Mouse (Mus musculus) embryonic facial prominence, embryonic 14.5 days (tissue): ENCODE results near the gene Hspbap1. TPM values are rescaled to one million over a fixed set of nuclear protein-coding genes. Genes with fewer than 3 reads are reported as not detected.
A peak's percentile ranks its signal among the peaks of the same experiment; 100 is the strongest.

Source experiments
- ATAC-seq: fragments of 200-750 bp; cut with Nextera tagmentation; 2 replicates; pipeline ENCODE4 v1.8.0; 2017; ENCODE audit warnings: low read depth, moderate number of reproducible peaks, moderate TSS enrichment
- DNase-seq: peaks from one replicate; pipeline ENCODE4 v3.0.0-alpha.2; 2015; ENCODE audit warnings: low spot score
- H3K27ac ChIP-seq: fragments of 300-500 bp; sonication (generic); replicated peaks from 2 replicates; pipeline ENCODE4 v1.5.1; 2014; ENCODE audit warnings: low read depth, mild to moderate bottlenecking, low read length, moderate library complexity
- H3K27me3 ChIP-seq: fragments of 300-500 bp; sonication (generic); replicated peaks from 2 replicates; pipeline ENCODE4 v1.6.1; 2014; ENCODE audit warnings: low read length; ENCODE audit not compliant: control insufficient read depth, insufficient read depth
- H3K36me3 ChIP-seq: fragments of 300-500 bp; sonication (generic); 2 replicates; pipeline ENCODE4 v1.6.1; 2014; ENCODE audit warnings: low read length, mixed read lengths; ENCODE audit not compliant: control insufficient read depth, insufficient read depth
- H3K4me1 ChIP-seq: fragments of 300-500 bp; sonication (generic); 2 replicates; pipeline ENCODE4 v1.6.1; 2014; ENCODE audit warnings: antibody characterized with exemption, low read length; ENCODE audit not compliant: control insufficient read depth, insufficient read depth
- H3K4me2 ChIP-seq: fragments of 300-500 bp; sonication (generic); 2 replicates; pipeline ENCODE4 v1.6.1; 2014; ENCODE audit warnings: low read depth, mild to moderate bottlenecking, low read length, moderate library complexity, mixed read lengths
- H3K4me3 ChIP-seq: fragments of 300-500 bp; sonication (generic); 2 replicates; pipeline ENCODE4 v1.5.1; 2014; ENCODE audit warnings: low read depth, mild to moderate bottlenecking, low read length
- H3K9ac ChIP-seq: fragments of 300-500 bp; sonication (generic); 2 replicates; pipeline ENCODE4 v1.6.1; 2014; ENCODE audit warnings: low read depth, mild to moderate bottlenecking, low read length, moderate library complexity, mixed read lengths
- H3K9me3 ChIP-seq: fragments of 300-500 bp; sonication (generic); 2 replicates; pipeline ENCODE4 v1.6.1; 2016; ENCODE audit warnings: low read length; ENCODE audit not compliant: control insufficient read depth
- whole genome bisulfite sequencing: fragments of 180-500 bp; shearing (Covaris S2); extraction: QIAGEN DNeasy Blood & Tissue Kit; methylation state at CpG from one replicate; pipeline ENCODE4 v1.1.7; 2014; 5-methylcytosine and 5-hydroxymethylcytosine counted together
- polyA plus RNA-seq: library from polyadenylated mRNA; unstranded; fragments of >200 nt; fragmentation: Nextera tagmentation; extraction: Ambion mirVana; gene quantifications from 2 replicates; pipeline ENCODE4 v1.2.1, GENCODE M21; 2014

Hspbap1 gene
- polyA plus RNA-seq, 1 experiment from 2014 or later: 13.9 TPM

GRCm38 (mm10) chr16:35768469-35768784 is 1.7 kb upstream of the Hspbap1 start:
- Histone ChIP-seq H3K9me3 (no peaks in the 10 kb centered on the region), H3K9ac (peak overlapping the region; percentile 93), H3K27me3 (no peaks in the 10 kb centered on the region), H3K4me1 (peaks cover 11% of the 10 kb centered on the region), H3K36me3 (no peaks in the 10 kb centered on the region), H3K4me2 (peak overlapping the region; percentile 80), H3K4me3 (peak overlapping the region; percentile 75), H3K27ac (0 out of 2 replicates have a peak overlapping the region, but pooled peaks have one; percentile 71)
- 17% methylated on average over 6 of the region's 6 CpGs for WGBS
- ATAC-seq (no peak), DNase-seq (no peak)

- peak; percentile 78 for DNase-seq
- WGBS: 0% methylated on average over 22 of the region's 78 CpGs
- H3K4me3 ChIP-seq: peak within 1 kb of the TSS; percentile 75
- H3K4me1 ChIP-seq: peaks cover 11% of the 10 kb centered on the region
- H3K4me2 ChIP-seq: peak within 1 kb of the TSS; percentile 80
- no peaks in the 10 kb centered on the region for H3K9me3 ChIP-seq
- no peaks in the 10 kb centered on the region for H3K27me3 ChIP-seq
- H3K9ac ChIP-seq: peak within 1 kb of the TSS; percentile 93
- ATAC-seq: peak; percentile 89
- H3K27ac ChIP-seq: peak within 1 kb of the TSS; percentile 71
- H3K36me3 ChIP-seq: no peaks in the 10 kb centered on the region
These were observed 1.2 kb upstream of the Hspbap1 start, which contains the start of gene Dirc2 for GRCm38 (mm10) chr16:35768785-35769642. TSS of gene Dirc2 (minus strand) at chr16:35769356.

GRCm38 (mm10) chr16:35771141-35771540 is 966 bp downstream of the Hspbap1 start:
- Histone ChIP-seq H3K4me1 (peaks cover 11% of the 10 kb centered on the region), H3K4me3 (peak overlapping the region; percentile 75), H3K4me2 (peak overlapping the region; percentile 80), H3K27me3 (no peaks in the 10 kb centered on the region), H3K36me3 (no peaks in the 10 kb centered on the region), H3K27ac (no peak overlapping the region), H3K9me3 (no peaks in the 10 kb centered on the region), H3K9ac (no peak overlapping the region)
- no peak for ATAC-seq
- WGBS: 11% methylated on average over 8 of the region's 8 CpGs
- DNase-seq: no peak

GRCm38 (mm10) chr16:35771606-35772005 is 1.4 kb downstream of the Hspbap1 start:
- Histone ChIP-seq H3K4me2 (no peak overlapping the region), H3K9ac (no peak overlapping the region), H3K9me3 (no peaks in the 10 kb centered on the region), H3K27ac (no peak overlapping the region), H3K4me1 (peaks cover 11% of the 10 kb centered on the region), H3K4me3 (no peak overlapping the region), H3K36me3 (no peaks in the 10 kb centered on the region), H3K27me3 (no peaks in the 10 kb centered on the region)
- DNase-seq (no peak), ATAC-seq (no peak)
- 76% methylated on average over 5 of the region's 5 CpGs for WGBS

- peaks cover 11% of the 10 kb centered on the region for H3K4me1 ChIP-seq
- WGBS: 92% methylated on average over 5 of the region's 5 CpGs
- H3K9ac ChIP-seq: no peak overlapping the region
- no peaks in the 10 kb centered on the region for H3K27me3 ChIP-seq
- no peaks in the 10 kb centered on the region for H3K9me3 ChIP-seq
- no peak overlapping the region for H3K4me3 ChIP-seq
- no peak overlapping the region for H3K4me2 ChIP-seq
- no peak overlapping the region for H3K27ac ChIP-seq
- H3K36me3 ChIP-seq: no peaks in the 10 kb centered on the region
- DNase-seq (no peak), ATAC-seq (no peak)
These were observed 2.4 kb downstream of the Hspbap1 start for GRCm38 (mm10) chr16:35772598-35772997.

- WGBS: 95% methylated on average over 1 of the region's 1 CpGs
- no peak overlapping the region for H3K4me2 ChIP-seq
- DNase-seq (no peak), ATAC-seq (no peak)
- no peak overlapping the region for H3K4me3 ChIP-seq
- no peaks in the 10 kb centered on the region for H3K27me3 ChIP-seq
- no peaks in the 10 kb centered on the region for H3K9me3 ChIP-seq
- H3K4me1 ChIP-seq: peaks cover 3% of the 10 kb centered on the region
- no peak overlapping the region for H3K27ac ChIP-seq
- no peak overlapping the region for H3K9ac ChIP-seq
- H3K36me3 ChIP-seq: no peaks in the 10 kb centered on the region
These were observed 5.7 kb downstream of the Hspbap1 start for GRCm38 (mm10) chr16:35775835-35776234.

GRCm38 (mm10) chr16:35776737-35777136 is 6.6 kb downstream of the Hspbap1 start:
- no peak overlapping the region for H3K4me3 ChIP-seq
- no peaks in the 10 kb centered on the region for H3K4me1 ChIP-seq
- H3K27ac ChIP-seq: no peak overlapping the region
- 91% methylated on average over 7 of the region's 7 CpGs for WGBS
- H3K36me3 ChIP-seq: no peaks in the 10 kb centered on the region
- no peak for ATAC-seq
- H3K9ac ChIP-seq: no peak overlapping the region
- H3K4me2 ChIP-seq: no peak overlapping the region
- H3K27me3 ChIP-seq: no peaks in the 10 kb centered on the region
- no peaks in the 10 kb centered on the region for H3K9me3 ChIP-seq
- DNase-seq: no peak

- no peaks in the 10 kb centered on the region for H3K9me3 ChIP-seq
- 96% methylated on average over 4 of the region's 4 CpGs for WGBS
- no peak for ATAC-seq
- H3K27me3 ChIP-seq: no peaks in the 10 kb centered on the region
- no peak overlapping the region for H3K4me2 ChIP-seq
- no peaks in the 10 kb centered on the region for H3K36me3 ChIP-seq
- no peak overlapping the region for H3K9ac ChIP-seq
- no peak for DNase-seq
- no peaks in the 10 kb centered on the region for H3K4me1 ChIP-seq
- H3K27ac ChIP-seq: no peak overlapping the region
- no peak overlapping the region for H3K4me3 ChIP-seq
These were observed 7.6 kb downstream of the Hspbap1 start for GRCm38 (mm10) chr16:35777768-35778167.

- no peak for DNase-seq
These were observed 9.5 kb downstream of the Hspbap1 start for GRCm38 (mm10) chr16:35779681-35780080.

More at GRCm38 (mm10) chr16:35779681-35780080, 9.5 kb downstream of the Hspbap1 start:
- Histone ChIP-seq H3K9me3 (no peaks in the 10 kb centered on the region), H3K9ac (no peak overlapping the region), H3K36me3 (no peaks in the 10 kb centered on the region), H3K4me1 (no peaks in the 10 kb centered on the region), H3K4me3 (no peak overlapping the region), H3K27me3 (no peaks in the 10 kb centered on the region), H3K4me2 (no peak overlapping the region), H3K27ac (no peak overlapping the region)
- 69% methylated on average over 7 of the region's 7 CpGs for WGBS
- no peak for ATAC-seq
